Mouse (Mus musculus) embryo, embryonic 11 days (tissue): ENCODE results near the gene Gbe1.

Experiments used
- DNase-seq: peaks from one replicate; pipeline ENCODE4 v3.0.0-alpha.2; 2015

The Gbe1 gene

DNA sequence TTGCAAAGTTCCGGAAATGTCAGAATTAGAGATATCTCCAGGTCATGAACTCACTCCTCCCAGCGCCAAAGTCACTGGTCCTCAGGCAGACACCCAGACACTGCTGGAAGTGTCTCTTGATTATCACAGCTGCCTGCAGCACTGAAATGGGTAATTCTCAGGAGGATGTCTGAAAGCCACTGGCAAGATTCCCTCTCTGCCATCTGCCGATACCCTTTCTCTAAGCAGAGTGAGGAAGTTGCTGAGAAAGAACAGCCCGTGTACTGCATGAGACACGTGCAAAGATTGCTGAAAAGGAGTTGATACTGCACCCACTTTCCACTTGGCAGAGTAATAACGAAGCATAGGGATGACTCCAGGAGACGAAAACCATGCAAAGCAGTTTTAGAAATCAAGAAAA, 272.2 kb downstream of the Gbe1 start:
- no peak for DNase-seq

DNA sequence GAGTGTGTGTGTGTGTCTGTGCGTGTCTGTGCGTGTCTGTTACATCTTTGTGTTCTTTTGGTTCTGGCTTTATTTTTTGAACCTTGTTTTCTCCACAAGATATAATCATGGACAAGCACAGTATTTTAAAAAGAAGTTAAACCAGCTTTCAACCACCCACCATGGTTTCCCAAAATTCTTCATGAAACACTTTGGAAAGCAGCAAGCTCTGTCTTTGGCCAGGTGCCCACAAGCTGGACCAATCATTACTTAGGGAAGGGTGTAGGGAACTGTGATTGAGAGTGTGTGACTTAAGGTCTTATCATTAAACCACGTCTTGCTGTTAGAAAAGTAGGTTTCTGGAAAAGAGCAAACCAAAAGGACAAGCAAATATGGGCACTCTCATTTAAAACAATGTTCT, 288.6 kb downstream of the Gbe1 start:
- no peak for DNase-seq

DNA sequence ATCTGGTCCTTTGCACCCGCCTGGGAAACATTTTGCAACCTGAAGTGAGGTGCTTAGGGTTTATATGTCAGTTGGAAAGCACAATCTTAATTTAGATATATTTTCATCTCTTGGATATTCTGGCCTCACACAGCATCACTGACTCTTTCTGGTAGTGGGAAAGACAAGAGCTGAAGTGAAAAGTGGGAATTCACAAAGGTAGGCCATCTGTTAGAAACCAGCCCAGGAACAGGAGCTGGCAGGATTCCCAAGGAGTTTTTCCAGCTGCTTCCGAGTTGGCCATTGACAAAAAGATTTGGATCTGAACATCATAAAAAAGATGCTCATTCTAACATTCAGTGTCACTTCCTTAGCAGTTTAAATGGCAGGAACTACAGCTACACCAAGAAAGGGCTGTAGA, 294.6 kb downstream of the Gbe1 start:
- DNase-seq = no peak

DNA sequence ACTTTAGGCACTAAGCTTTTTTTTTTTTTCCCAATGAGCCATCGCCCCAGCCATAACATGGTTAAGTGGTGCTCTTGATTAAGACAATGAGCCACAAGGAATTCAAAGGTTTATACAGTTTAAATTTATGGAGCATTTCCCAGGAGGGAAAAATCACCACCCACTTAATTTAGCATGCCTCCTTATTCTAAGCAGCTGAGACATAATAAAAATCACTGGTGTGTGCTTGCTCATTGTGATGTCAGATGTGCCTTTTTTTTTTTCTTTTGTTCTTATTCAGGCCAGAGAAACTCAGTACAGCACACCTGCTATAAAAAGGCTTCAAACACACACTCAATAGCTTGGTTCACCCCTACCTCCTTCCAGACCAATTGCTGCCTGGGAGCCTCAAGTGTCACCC, 303.9 kb downstream of the Gbe1 start:
- no peak for DNase-seq

DNA sequence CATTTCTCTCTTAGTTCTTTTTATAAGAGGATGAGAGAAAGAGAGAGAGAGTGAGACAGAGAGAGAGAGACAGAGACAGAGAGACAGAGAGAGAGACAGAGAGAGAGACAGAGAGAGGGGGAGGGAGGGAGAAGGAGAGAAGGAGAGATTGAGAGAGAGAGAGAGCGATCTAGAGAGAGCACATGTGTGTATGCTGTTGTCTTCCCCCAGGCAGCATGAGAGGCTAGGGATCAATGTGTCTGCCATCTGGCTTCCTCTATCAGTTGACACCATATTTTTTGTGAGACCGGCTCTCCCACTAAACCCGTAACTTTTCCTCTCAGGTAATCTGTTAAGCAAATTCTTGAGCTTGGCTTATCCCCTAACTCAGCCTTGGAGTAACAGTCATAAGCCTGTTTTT, 304.4 kb downstream of the Gbe1 start:
- no peak for DNase-seq
